Mouse (Mus musculus) ES-E14 (cell line): ENCODE measurements around the gene Map3k1.

Experiments used
- MAFK ChIP-seq: IDR thresholded peaks from 2 replicates; pipeline ENCODE4 v1.6.1; 2014; ENCODE audit warnings: mild to moderate bottlenecking, low read depth, low read length, inconsistent platforms; ENCODE audit not compliant: insufficient read depth
- ZC3H11A ChIP-seq: IDR thresholded peaks from 2 replicates; pipeline ENCODE4 v1.6.1; 2012; ENCODE audit warnings: low read depth, mild to moderate bottlenecking, inconsistent platforms, low read length, borderline replicate concordance

GRCm38 (mm10) chr13:111802271-111802665, 6.5 kb downstream of the Map3k1 start:
- TF ChIP-seq ZC3H11A = no peak
- no peak for TF ChIP-seq MAFK
